Mouse (Mus musculus): ENCODE measurements around the gene Ublcp1. TPM values are rescaled to one million over a fixed set of nuclear protein-coding genes. Genes with fewer than 3 reads are reported as not detected.

Gene Ublcp1
- polyA plus RNA-seq, 1 experiment from 2014 or later, result 57.4 TPM

- Histone ChIP-seq H3K4me2 (ENCODE audit: low read depth, low read length) (no peak overlapping the region), H3K9me3 (ENCODE audit: control insufficient read depth, low read length) (no peaks in the 10 kb centered on the region), H3K36me3 (ENCODE audit: control insufficient read depth, insufficient read depth, low read length) (no peaks in the 10 kb centered on the region), H3K9ac (ENCODE audit: low read depth, low read length) (no peak overlapping the region), H3K4me3 (ENCODE audit: low read depth, low read length) (no peak overlapping the region), H3K4me1 (ENCODE audit: control insufficient read depth, insufficient read depth, low read length) (no peaks in the 10 kb centered on the region), H3K27ac (replicated peaks; ENCODE audit: low read depth, low read length) (no peak overlapping the region), H3K27me3 (replicated peaks; ENCODE audit: control insufficient read depth, insufficient read depth, low read length) (no peaks in the 10 kb centered on the region)
- DNase-seq (ENCODE audit: low spot score), result no peak
- 77% methylated on average over 14 of the region's 14 CpGs for WGBS
- no peak for ATAC-seq (ENCODE audit: low read depth)
Measured at GRCm38 (mm10) chr11:44512044-44513025, 42.0 kb upstream of the Ublcp1 start.

- no peak overlapping the region for H3K9ac ChIP-seq (ENCODE audit: low read depth, low read length)
- no peak overlapping the region for H3K4me3 ChIP-seq (ENCODE audit: low read depth, low read length)
- H3K4me2 ChIP-seq (ENCODE audit: low read depth, low read length), result no peak overlapping the region
- H3K9me3 ChIP-seq (ENCODE audit: control insufficient read depth, low read length), result no peaks in the 10 kb centered on the region
- H3K36me3 ChIP-seq (ENCODE audit: control insufficient read depth, insufficient read depth, low read length), result no peaks in the 10 kb centered on the region
- DNase-seq (ENCODE audit: low spot score) (no peak), ATAC-seq (ENCODE audit: low read depth) (no peak)
- H3K27me3 ChIP-seq (replicated peaks; ENCODE audit: control insufficient read depth, insufficient read depth, low read length), result no peaks in the 10 kb centered on the region
- no peak overlapping the region for H3K27ac ChIP-seq (replicated peaks; ENCODE audit: low read depth, low read length)
- H3K4me1 ChIP-seq (ENCODE audit: control insufficient read depth, insufficient read depth, low read length), result no peaks in the 10 kb centered on the region
- 81% methylated on average over 7 of the region's 7 CpGs for WGBS
Measured at GRCm38 (mm10) chr11:44510371-44510770, 40.1 kb upstream of the Ublcp1 start.

GRCm38 (mm10) chr11:44509906-44510305, 39.6 kb upstream of the Ublcp1 start:
- Histone ChIP-seq H3K4me3 (ENCODE audit: low read depth, low read length) (no peak overlapping the region), H3K4me1 (ENCODE audit: control insufficient read depth, insufficient read depth, low read length) (no peaks in the 10 kb centered on the region), H3K27me3 (replicated peaks; ENCODE audit: control insufficient read depth, insufficient read depth, low read length) (no peaks in the 10 kb centered on the region), H3K9ac (ENCODE audit: low read depth, low read length) (no peak overlapping the region), H3K9me3 (ENCODE audit: control insufficient read depth, low read length) (no peaks in the 10 kb centered on the region), H3K36me3 (ENCODE audit: control insufficient read depth, insufficient read depth, low read length) (no peaks in the 10 kb centered on the region), H3K27ac (replicated peaks; ENCODE audit: low read depth, low read length) (no peak overlapping the region), H3K4me2 (ENCODE audit: low read depth, low read length) (no peak overlapping the region)
- no peak for DNase-seq (ENCODE audit: low spot score)
- no peak for ATAC-seq (ENCODE audit: low read depth)
- 79% methylated on average over 2 of the region's 2 CpGs for WGBS

GRCm38 (mm10) chr11:44508876-44509275, 38.6 kb upstream of the Ublcp1 start:
- WGBS, result 76% methylated on average over 4 of the region's 4 CpGs
- Histone ChIP-seq H3K4me2 (ENCODE audit: low read depth, low read length) (no peak overlapping the region), H3K27ac (replicated peaks; ENCODE audit: low read depth, low read length) (no peak overlapping the region), H3K4me1 (ENCODE audit: control insufficient read depth, insufficient read depth, low read length) (no peaks in the 10 kb centered on the region), H3K36me3 (ENCODE audit: control insufficient read depth, insufficient read depth, low read length) (no peaks in the 10 kb centered on the region), H3K9me3 (ENCODE audit: control insufficient read depth, low read length) (no peaks in the 10 kb centered on the region), H3K9ac (ENCODE audit: low read depth, low read length) (no peak overlapping the region), H3K4me3 (ENCODE audit: low read depth, low read length) (no peak overlapping the region), H3K27me3 (replicated peaks; ENCODE audit: control insufficient read depth, insufficient read depth, low read length) (no peaks in the 10 kb centered on the region)
- ATAC-seq (ENCODE audit: low read depth) (no peak), DNase-seq (ENCODE audit: low spot score) (no peak)

- Histone ChIP-seq H3K27ac (replicated peaks; ENCODE audit: low read depth, low read length) (no peak overlapping the region), H3K4me2 (ENCODE audit: low read depth, low read length) (no peak overlapping the region), H3K27me3 (replicated peaks; ENCODE audit: control insufficient read depth, insufficient read depth, low read length) (no peaks in the 10 kb centered on the region), H3K9ac (ENCODE audit: low read depth, low read length) (no peak overlapping the region), H3K9me3 (ENCODE audit: control insufficient read depth, low read length) (no peaks in the 10 kb centered on the region), H3K4me3 (ENCODE audit: low read depth, low read length) (no peak overlapping the region), H3K4me1 (ENCODE audit: control insufficient read depth, insufficient read depth, low read length) (no peaks in the 10 kb centered on the region), H3K36me3 (ENCODE audit: control insufficient read depth, insufficient read depth, low read length) (no peaks in the 10 kb centered on the region)
- WGBS, result 85% methylated on average over 3 of the region's 3 CpGs
- DNase-seq (ENCODE audit: low spot score), result no peak
- ATAC-seq (ENCODE audit: low read depth), result no peak
Measured at GRCm38 (mm10) chr11:44504761-44505160, 34.5 kb upstream of the Ublcp1 start.

- no peak overlapping the region for H3K4me3 ChIP-seq (ENCODE audit: low read depth, low read length)
- no peaks in the 10 kb centered on the region for H3K9me3 ChIP-seq (ENCODE audit: control insufficient read depth, low read length)
- ATAC-seq (ENCODE audit: low read depth) (no peak; the same call in 1 of the 2 replicates), DNase-seq (ENCODE audit: low spot score) (peak; percentile 24)
- whole genome bisulfite sequencing, result 85% methylated on average over 7 of the region's 7 CpGs
- H3K27ac ChIP-seq (replicated peaks; ENCODE audit: low read depth, low read length), result no peak overlapping the region
- H3K36me3 ChIP-seq (ENCODE audit: control insufficient read depth, insufficient read depth, low read length), result no peaks in the 10 kb centered on the region
- H3K27me3 ChIP-seq (replicated peaks; ENCODE audit: control insufficient read depth, insufficient read depth, low read length), result no peaks in the 10 kb centered on the region
- H3K4me1 ChIP-seq (ENCODE audit: control insufficient read depth, insufficient read depth, low read length), result no peaks in the 10 kb centered on the region
- H3K9ac ChIP-seq (ENCODE audit: low read depth, low read length), result no peak overlapping the region
- H3K4me2 ChIP-seq (ENCODE audit: low read depth, low read length), result no peak overlapping the region
Measured at GRCm38 (mm10) chr11:44504146-44504545, 33.8 kb upstream of the Ublcp1 start.

GRCm38 (mm10) chr11:44502931-44503330, 32.6 kb upstream of the Ublcp1 start:
- Histone ChIP-seq H3K36me3 (ENCODE audit: control insufficient read depth, insufficient read depth, low read length) (no peaks in the 10 kb centered on the region), H3K4me1 (ENCODE audit: control insufficient read depth, insufficient read depth, low read length) (no peaks in the 10 kb centered on the region), H3K27me3 (replicated peaks; ENCODE audit: control insufficient read depth, insufficient read depth, low read length) (no peaks in the 10 kb centered on the region), H3K4me3 (ENCODE audit: low read depth, low read length) (no peak overlapping the region), H3K9ac (ENCODE audit: low read depth, low read length) (no peak overlapping the region), H3K4me2 (ENCODE audit: low read depth, low read length) (no peak overlapping the region), H3K27ac (replicated peaks; ENCODE audit: low read depth, low read length) (no peak overlapping the region), H3K9me3 (ENCODE audit: control insufficient read depth, low read length) (no peaks in the 10 kb centered on the region)
- ATAC-seq (ENCODE audit: low read depth) (no peak), DNase-seq (ENCODE audit: low spot score) (peak; percentile 23)
- 31% methylated on average over 4 of the region's 5 CpGs for WGBS

GRCm38 (mm10) chr11:44501477-44501876, 31.2 kb upstream of the Ublcp1 start:
- H3K4me1 ChIP-seq (ENCODE audit: control insufficient read depth, insufficient read depth, low read length), result no peaks in the 10 kb centered on the region
- no peak for DNase-seq (ENCODE audit: low spot score)
- WGBS, result 89% methylated on average over 2 of the region's 2 CpGs
- H3K9ac ChIP-seq (ENCODE audit: low read depth, low read length), result no peak overlapping the region
- no peaks in the 10 kb centered on the region for H3K9me3 ChIP-seq (ENCODE audit: control insufficient read depth, low read length)
- H3K4me3 ChIP-seq (ENCODE audit: low read depth, low read length), result no peak overlapping the region
- no peak for ATAC-seq (ENCODE audit: low read depth)
- H3K27ac ChIP-seq (replicated peaks; ENCODE audit: low read depth, low read length), result no peak overlapping the region
- H3K36me3 ChIP-seq (ENCODE audit: control insufficient read depth, insufficient read depth, low read length), result no peaks in the 10 kb centered on the region
- H3K4me2 ChIP-seq (ENCODE audit: low read depth, low read length), result no peak overlapping the region
- H3K27me3 ChIP-seq (replicated peaks; ENCODE audit: control insufficient read depth, insufficient read depth, low read length), result no peaks in the 10 kb centered on the region

- Histone ChIP-seq H3K4me2 (ENCODE audit: low read depth, low read length) (no peak overlapping the region), H3K9me3 (ENCODE audit: control insufficient read depth, low read length) (no peaks in the 10 kb centered on the region), H3K4me1 (ENCODE audit: control insufficient read depth, insufficient read depth, low read length) (no peaks in the 10 kb centered on the region), H3K27ac (replicated peaks; ENCODE audit: low read depth, low read length) (no peak overlapping the region), H3K9ac (ENCODE audit: low read depth, low read length) (no peak overlapping the region), H3K27me3 (replicated peaks; ENCODE audit: control insufficient read depth, insufficient read depth, low read length) (no peaks in the 10 kb centered on the region), H3K4me3 (ENCODE audit: low read depth, low read length) (no peak overlapping the region), H3K36me3 (ENCODE audit: control insufficient read depth, insufficient read depth, low read length) (no peaks in the 10 kb centered on the region)
- WGBS, result 79% methylated on average over 7 of the region's 7 CpGs
- ATAC-seq (ENCODE audit: low read depth) (no peak), DNase-seq (ENCODE audit: low spot score) (no peak)
Measured at GRCm38 (mm10) chr11:44500966-44501365, 30.7 kb upstream of the Ublcp1 start.

All from embryonic facial prominence, embryonic 14.5 days (tissue).